In genomic region chr2:161037766-161038165, GRCm38 (mm10) we compare ENCODE assay signal across 18 mouse cellular contexts.
A peak's percentile ranks its signal among the peaks of the same experiment; 100 is the strongest.
DNase-seq lines count a peak whose midpoint lies in the region; ATAC-seq and TF ChIP-seq lines count a peak whose summit lies in the region.
"Had no signal": no experiment of that assay in that cellular context is flagged by ENCODE, and none has a peak within 500 bp of the region (broad histone marks: within the 10 kb centered on the region; RNA-seq: fewer than 3 reads in every experiment).

No protein-coding gene starts in this region.

- H3K4me3 ChIP-seq in intestine, embryonic 15.5 days (replicated peaks) = no peak overlapping the region
- H3K4me3 ChIP-seq in intestine, postnatal 0 days (ENCODE audit: low read depth, low read length) = no peak overlapping the region
- H3K4me3 ChIP-seq in hindbrain, embryonic 10.5 days = no peak overlapping the region
- H3K4me3 ChIP-seq in heart, adult 2 months = no peak overlapping the region
- H3K4me3 ChIP-seq: embryonic facial prominence, embryonic 13.5 days; forebrain, embryonic 12.5 days; heart, embryonic 12.5 days; hindbrain, embryonic 12.5 days had no signal

- H3K27me3 ChIP-seq in intestine, embryonic 15.5 days (replicated peaks) = no peaks in the 10 kb centered on the region
- no peaks in the 10 kb centered on the region for H3K27me3 ChIP-seq in intestine, postnatal 0 days (replicated peaks; ENCODE audit: control insufficient read depth, insufficient read depth, low read length)
- no peaks in the 10 kb centered on the region for H3K27me3 ChIP-seq in hindbrain, embryonic 10.5 days (ENCODE audit: insufficient read depth, poor library complexity, severe bottlenecking)
- no peaks in the 10 kb centered on the region for H3K27me3 ChIP-seq in heart, adult 2 months (ENCODE audit: control insufficient read depth, insufficient read depth, low read length)
- H3K27me3 ChIP-seq: embryonic facial prominence, embryonic 13.5 days; forebrain, embryonic 12.5 days; heart, embryonic 12.5 days; hindbrain, embryonic 12.5 days had no signal

- H3K4me1 ChIP-seq in intestine, embryonic 15.5 days (replicated peaks) = no peaks in the 10 kb centered on the region
- no peaks in the 10 kb centered on the region for H3K4me1 ChIP-seq in intestine, postnatal 0 days (replicated peaks; ENCODE audit: control insufficient read depth, insufficient read depth, low read length)
- H3K4me1 ChIP-seq in hindbrain, embryonic 10.5 days (replicated peaks) = no peaks in the 10 kb centered on the region
- no peaks in the 10 kb centered on the region; the same call in 1 of the 2 replicates for H3K4me1 ChIP-seq in heart, adult 2 months (ENCODE audit: control insufficient read depth, insufficient read depth, low read length)
- H3K4me1 ChIP-seq: embryonic facial prominence, embryonic 13.5 days; forebrain, embryonic 12.5 days; heart, embryonic 12.5 days; hindbrain, embryonic 12.5 days had no signal

- intact Hi-C loops in heart, adult 2 months (cut with DNase I) = no loop called here

- no peak overlapping the region for H3K4me2 ChIP-seq in intestine, embryonic 15.5 days (replicated peaks)
- no peak overlapping the region for H3K4me2 ChIP-seq in intestine, postnatal 0 days (replicated peaks; ENCODE audit: low read depth)
- H3K4me2 ChIP-seq: embryonic facial prominence, embryonic 13.5 days; forebrain, embryonic 12.5 days; heart, embryonic 12.5 days; hindbrain, embryonic 12.5 days had no signal

- no peaks in the 10 kb centered on the region for H3K9me3 ChIP-seq in intestine, embryonic 15.5 days
- H3K9me3 ChIP-seq in intestine, postnatal 0 days (ENCODE audit: control insufficient read depth) = no peaks in the 10 kb centered on the region
- H3K9me3 ChIP-seq in hindbrain, embryonic 10.5 days = no peaks in the 10 kb centered on the region
- H3K9me3 ChIP-seq: embryonic facial prominence, embryonic 13.5 days; forebrain, embryonic 12.5 days; heart, embryonic 12.5 days; hindbrain, embryonic 12.5 days had no signal

- H3K36me3 ChIP-seq in intestine, embryonic 15.5 days = peaks cover 19% of the 10 kb centered on the region; the same call in 1 of the 2 replicates
- H3K36me3 ChIP-seq in intestine, postnatal 0 days (ENCODE audit: control insufficient read depth, insufficient read depth) = peaks cover 52% of the 10 kb centered on the region
- peaks cover 89% of the 10 kb centered on the region for H3K36me3 ChIP-seq in hindbrain, embryonic 10.5 days
- peaks cover 3% of the 10 kb centered on the region for H3K36me3 ChIP-seq in heart, adult 2 months (ENCODE audit: control insufficient read depth, insufficient read depth, low read length)

- TF ChIP-seq CTCF in intestine, postnatal 0 days (IDR thresholded peaks at IDR 0.05; ENCODE audit: low read depth) = no peak
- no peak for TF ChIP-seq CTCF in heart, adult 2 months (IDR thresholded peaks at IDR 0.05)

- H3K27ac ChIP-seq in intestine, embryonic 15.5 days = peak overlapping the region; percentile 76
- H3K27ac ChIP-seq in intestine, postnatal 0 days (ENCODE audit: low read depth, low read length) = 0 out of 2 replicates have a peak overlapping the region, but pooled peaks have one; percentile 28
- no peak overlapping the region for H3K27ac ChIP-seq in hindbrain, embryonic 10.5 days
- no peak overlapping the region for H3K27ac ChIP-seq in heart, adult 2 months
- H3K27ac ChIP-seq: embryonic facial prominence, embryonic 13.5 days; forebrain, embryonic 12.5 days; hindbrain, embryonic 12.5 days had no signal

- WGBS in intestine, embryonic 15.5 days = 58% methylated on average over 3 of the region's 3 CpGs
- WGBS in intestine, postnatal 0 days = 72% methylated on average over 3 of the region's 3 CpGs
- WGBS in hindbrain, embryonic 10.5 days = 90% methylated on average over 3 of the region's 3 CpGs
- 90% methylated on average over 3 of the region's 3 CpGs for WGBS in heart, adult 2 months

- no peak overlapping the region for H3K9ac ChIP-seq in intestine, embryonic 15.5 days
- no peak overlapping the region for H3K9ac ChIP-seq in intestine, postnatal 0 days (ENCODE audit: low read depth, low read length)
- no peak overlapping the region for H3K9ac ChIP-seq in heart, adult 2 months (ENCODE audit: low read depth, low read length)
- H3K9ac ChIP-seq: embryonic facial prominence, embryonic 13.5 days; forebrain, embryonic 12.5 days; heart, embryonic 12.5 days; hindbrain, embryonic 12.5 days had no signal

- no peak for TF ChIP-seq POLR2A in heart, adult 2 months (IDR thresholded peaks at IDR 0.05; ENCODE audit: insufficient read depth, low read depth, low read length)

- no peak for TF ChIP-seq EP300 in heart, adult 2 months (IDR thresholded peaks at IDR 0.05; ENCODE audit: insufficient read depth, low read depth, low read length)

- H3K79me2 ChIP-seq in heart, adult 2 months (replicated peaks; ENCODE audit: control insufficient read depth, insufficient read depth, low read length) = no peaks in the 10 kb centered on the region

- ATAC-seq in intestine, embryonic 15.5 days = peak; percentile 56; the same call in 1 of the 2 replicates
- no peak for ATAC-seq in intestine, postnatal 0 days
- ATAC-seq: forebrain, embryonic 16.5 days had no signal

- peak; percentile 69 for DNase-seq in lung, postnatal 10 days
- peak; percentile 54 to 84 for DNase-seq in lung, postnatal 4 days
- DNase-seq in hindbrain, embryonic 10.5 days (ENCODE audit: low spot score) = no peak
- DNase-seq in adrenal gland, adult 18-20 months (ENCODE audit: low spot score in 2 of 2) = no peak
- DNase-seq in heart, adult 2 months = no peak
- DNase-seq: adrenal gland, postnatal 14 days; cerebellum, adult 18-20 months; cerebellum, adult 9-11 months; cerebellum, postnatal 36 days; gastrocnemius, postnatal 10 days; heart, adult 18-20 months had no signal

Comparison
In these comparisons a context has a peak if more than half of its experiments do, and no peak if none do; other contexts are left out.
1. H3K27ac ChIP-seq: peak in intestine, embryonic 15.5 days (single experiment) and intestine, postnatal 0 days (single experiment); none in hindbrain, embryonic 10.5 days (single experiment) and heart, adult 2 months (single experiment).
2. DNase-seq: peak in lung, postnatal 10 days (single experiment) and lung, postnatal 4 days (2 of 2); none in hindbrain, embryonic 10.5 days (single experiment), adrenal gland, adult 18-20 months (0 of 2) and heart, adult 2 months (0 of 2).